In the genomic region with DNA sequence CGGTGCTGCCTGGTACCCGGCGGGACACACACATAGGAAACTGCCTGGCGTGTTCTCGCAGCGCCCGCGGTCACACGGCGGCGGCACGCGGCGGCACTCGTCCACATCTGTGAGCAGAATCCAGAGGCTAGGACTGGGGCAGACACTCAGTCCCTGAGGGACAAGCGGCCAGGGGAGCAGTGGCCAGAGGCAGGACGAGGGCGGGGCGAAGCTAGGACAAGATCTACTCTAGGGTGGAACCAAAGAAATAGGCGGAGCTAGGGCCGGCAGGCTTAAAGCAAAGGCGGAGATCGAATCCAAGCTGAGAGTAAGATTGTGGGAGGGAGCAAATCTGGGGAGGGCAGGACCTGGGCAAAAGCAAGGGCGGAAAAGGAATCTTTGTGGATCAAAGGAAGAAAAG, we compare ENCODE assay signal across 8 mouse cellular contexts. TPM values are rescaled to one million over a fixed set of nuclear protein-coding genes. Genes with fewer than 3 reads are reported as not detected.
A peak's percentile ranks its signal among the peaks of the same experiment; 100 is the strongest.
DNase-seq lines count a peak whose midpoint lies in the region; ATAC-seq and TF ChIP-seq lines count a peak whose summit lies in the region.
"Had no signal": no experiment of that assay in that cellular context is flagged by ENCODE, and none has a peak within 500 bp of the region (broad histone marks: within the 10 kb centered on the region; RNA-seq: fewer than 3 reads in every experiment).

No protein-coding gene starts in this region.

- no peak for TF ChIP-seq CTCF in stomach, postnatal 0 days (IDR thresholded peaks at IDR 0.05; ENCODE audit: low read depth)

- peak overlapping the region; percentile 72 for H3K27ac ChIP-seq in brown adipose tissue, adult 24 weeks (replicated peaks; ENCODE audit: low read depth, low read length)
- H3K27ac ChIP-seq in embryonic facial prominence, embryonic 15.5 days (replicated peaks): no peak overlapping the region
- no peak overlapping the region for H3K27ac ChIP-seq in heart, embryonic 16.5 days (ENCODE audit: low read length)
- H3K27ac ChIP-seq in stomach, postnatal 0 days (replicated peaks): no peak overlapping the region

- H3K4me1 ChIP-seq in brown adipose tissue, adult 24 weeks (ENCODE audit: control insufficient read depth, insufficient read depth, insufficient read length, low read length): peaks cover 27% of the 10 kb centered on the region
- H3K4me1 ChIP-seq in embryonic facial prominence, embryonic 15.5 days: peaks cover 36% of the 10 kb centered on the region
- H3K4me1 ChIP-seq in heart, embryonic 16.5 days (ENCODE audit: control insufficient read depth, insufficient read depth, low read length): peaks cover 21% of the 10 kb centered on the region
- 0 out of 2 replicates have a peak, but pooled peaks cover 2% of the 10 kb centered on the region for H3K4me1 ChIP-seq in stomach, postnatal 0 days (replicated peaks; ENCODE audit: control insufficient read depth, insufficient read depth)

- TF ChIP-seq EP300 in stomach, postnatal 0 days (optimal IDR thresholded peaks at IDR 0.05): no peak

- peaks cover 44% of the 10 kb centered on the region for H3K27me3 ChIP-seq in embryonic facial prominence, embryonic 15.5 days
- peaks cover 71% of the 10 kb centered on the region for H3K27me3 ChIP-seq in heart, embryonic 16.5 days (ENCODE audit: control insufficient read depth, insufficient read depth, low read length)
- H3K27me3 ChIP-seq in stomach, postnatal 0 days (ENCODE audit: control insufficient read depth, insufficient read depth, low read length): no peaks in the 10 kb centered on the region

- peak; percentile 89 for DNase-seq in kidney, postnatal 10 days
- DNase-seq in lung, postnatal 4 days: peak; percentile 78 to 84
- DNase-seq in stomach, postnatal 0 days (ENCODE audit: low spot score): peak; percentile 76
- no peak for DNase-seq in right cerebral cortex, adult 2 months (ENCODE audit: low spot score in 2 of 2)

- H3K9me3 ChIP-seq in embryonic facial prominence, embryonic 15.5 days (replicated peaks): no peaks in the 10 kb centered on the region
- no peaks in the 10 kb centered on the region for H3K9me3 ChIP-seq in heart, embryonic 16.5 days (replicated peaks; ENCODE audit: control insufficient read depth, low read length)
- no peaks in the 10 kb centered on the region for H3K9me3 ChIP-seq in stomach, postnatal 0 days (ENCODE audit: control insufficient read depth, low read length)

- peak overlapping the region; percentile 40 for H3K4me3 ChIP-seq in brown adipose tissue, adult 24 weeks (ENCODE audit: insufficient read depth, low read depth, low read length)
- peak overlapping the region; percentile 29 for H3K4me3 ChIP-seq in embryonic facial prominence, embryonic 15.5 days (replicated peaks)
- H3K4me3 ChIP-seq in heart, embryonic 16.5 days (ENCODE audit: low read length): peak overlapping the region; percentile 30
- H3K4me3 ChIP-seq in stomach, postnatal 0 days (ENCODE audit: low read depth, low read length): no peak overlapping the region
- H3K4me3 ChIP-seq: erythroblast, embryonic 14.5 days had no signal

- ATAC-seq in embryonic facial prominence, embryonic 15.5 days (ENCODE audit: insufficient number of reproducible peaks, low FRiP score, low TSS enrichment, low read depth): no peak
- ATAC-seq in heart, embryonic 16.5 days (replicated peaks; ENCODE audit: extremely low read depth, insufficient read depth, low FRiP score): 0 out of 2 replicates have a peak, but pooled peaks have one; percentile 42
- ATAC-seq in stomach, postnatal 0 days (ENCODE audit: low FRiP score, low TSS enrichment): peak; percentile 38

- WGBS in embryonic facial prominence, embryonic 15.5 days: 9% methylated on average over 24 of the region's 24 CpGs
- WGBS in heart, embryonic 16.5 days: 8% methylated on average over 24 of the region's 24 CpGs
- WGBS in stomach, postnatal 0 days: 25% methylated on average over 24 of the region's 24 CpGs

- H3K9ac ChIP-seq in embryonic facial prominence, embryonic 15.5 days: no peak overlapping the region
- H3K9ac ChIP-seq in heart, embryonic 16.5 days (ENCODE audit: low read length): no peak overlapping the region
- H3K9ac ChIP-seq in stomach, postnatal 0 days (ENCODE audit: low read length): 0 out of 2 replicates have a peak overlapping the region, but pooled peaks have one; percentile 35

- H3K4me2 ChIP-seq in embryonic facial prominence, embryonic 15.5 days (replicated peaks): peak overlapping the region; percentile 49
- peak overlapping the region; percentile 49 for H3K4me2 ChIP-seq in heart, embryonic 16.5 days (ENCODE audit: low read depth, low read length)
- peak overlapping the region; percentile 31 for H3K4me2 ChIP-seq in stomach, postnatal 0 days (replicated peaks; ENCODE audit: low read depth)

- H3K36me3 ChIP-seq in embryonic facial prominence, embryonic 15.5 days: 0 out of 2 replicates have a peak, but pooled peaks cover 9% of the 10 kb centered on the region
- H3K36me3 ChIP-seq in heart, embryonic 16.5 days (ENCODE audit: control insufficient read depth, insufficient read depth): no peaks in the 10 kb centered on the region; the same call in 1 of the 2 replicates
- H3K36me3 ChIP-seq in stomach, postnatal 0 days (ENCODE audit: control insufficient read depth, insufficient read depth, low read length): peaks cover 14% of the 10 kb centered on the region

RNA-seq across cellular contexts. Expression of gene Ltbp4, which starts 11.8 kb away (rescaled TPM):
- 22.8 and 25.9 TPM in 2 replicates for polyA plus RNA-seq in brown adipose tissue, adult 24 weeks (2012; ENCODE audit: insufficient read depth, insufficient read length, missing spikeins)
- polyA plus RNA-seq in embryonic facial prominence, embryonic 15.5 days (2015; fragmentation: Nextera tagmentation; extraction: Ambion mirVana): 85.5 and 92.3 TPM in 2 replicates
- polyA plus RNA-seq in heart, embryonic 16.5 days (2015; fragmentation: Nextera tagmentation; extraction: Ambion mirVana): 63.5 and 86.0 TPM in 2 replicates
- polyA plus RNA-seq in stomach, postnatal 0 days (2015; fragmentation: Nextera tagmentation; extraction: Ambion mirVana): 81.0 and 94.8 TPM in 2 replicates

RNA-seq across cellular contexts. Expression of gene Shkbp1, which starts 30.1 kb away (rescaled TPM):
- 11.6 TPM in 2 replicates for polyA plus RNA-seq in brown adipose tissue, adult 24 weeks (2012; ENCODE audit: insufficient read depth, insufficient read length, missing spikeins)
- polyA plus RNA-seq in embryonic facial prominence, embryonic 15.5 days (2015; fragmentation: Nextera tagmentation; extraction: Ambion mirVana): 36.8 and 46.2 TPM in 2 replicates
- polyA plus RNA-seq in heart, embryonic 16.5 days (2015; fragmentation: Nextera tagmentation; extraction: Ambion mirVana): 22.3 and 24.1 TPM in 2 replicates
- polyA plus RNA-seq in stomach, postnatal 0 days (2015; fragmentation: Nextera tagmentation; extraction: Ambion mirVana): 26.3 and 27.3 TPM in 2 replicates

RNA-seq across cellular contexts. Expression of gene Gm20479, which starts 31.5 kb away (rescaled TPM):
- 3.5 TPM in 1 of 2 replicates, not detected in the other for polyA plus RNA-seq in brown adipose tissue, adult 24 weeks (2012; ENCODE audit: insufficient read depth, insufficient read length, missing spikeins)
- 0.35 and 0.43 TPM in 2 replicates for polyA plus RNA-seq in embryonic facial prominence, embryonic 15.5 days (2015; fragmentation: Nextera tagmentation; extraction: Ambion mirVana)
- 0.46 TPM in 1 of 2 replicates, not detected in the other for polyA plus RNA-seq in heart, embryonic 16.5 days (2015; fragmentation: Nextera tagmentation; extraction: Ambion mirVana)
- polyA plus RNA-seq in stomach, postnatal 0 days (2015; fragmentation: Nextera tagmentation; extraction: Ambion mirVana): 0.28 and 0.57 TPM in 2 replicates
- polyA plus RNA-seq: erythroblast, embryonic 14.5 days had no signal

Comparison
In these comparisons a context has a peak if more than half of its experiments do, and no peak if none do; other contexts are left out.
1. DNase-seq: peak in kidney, postnatal 10 days (single experiment), lung, postnatal 4 days (2 of 2) and stomach, postnatal 0 days (single experiment); none in right cerebral cortex, adult 2 months (0 of 2).
2. Peak in every context shown above with its lines, with median percentiles within 50 percentile points of each other: H3K4me2 ChIP-seq.